Mouse (Mus musculus) ES-E14 (cell line): ENCODE measurements around the gene Kcna4. TPM values are rescaled to one million over a fixed set of nuclear protein-coding genes. Genes with fewer than 3 reads are reported as not detected.

ENCODE experiments used
- DNase-seq: peaks from one replicate; pipeline ENCODE4 v3.0.0-alpha.2; 2013; ENCODE audit warnings: low read depth, low spot score
- H3K27ac ChIP-seq: 2 replicates; pipeline ENCODE4 v1.5.1; 2012; ENCODE audit warnings: low read depth, mild to moderate bottlenecking, low read length, moderate library complexity, mixed read lengths; ENCODE audit not compliant: poor library complexity, insufficient read depth, severe bottlenecking
- H3K36me3 ChIP-seq: 2 replicates; pipeline ENCODE4 v1.6.1; 2012; ENCODE audit warnings: mild to moderate bottlenecking, low read length, moderate library complexity, mixed read lengths; ENCODE audit not compliant: control insufficient read depth, poor library complexity, insufficient read depth, severe bottlenecking
- H3K4me1 ChIP-seq, 2 experiments: fragments of 150-350 bp in 1 of 2; sonication (generic) in 1 of 2; 2 replicates each; pipeline ENCODE4 v1.6.1; 2012; ENCODE audit warnings: low read length in 2 of 2, mild to moderate bottlenecking in 1 of 2, mixed read lengths in 1 of 2; ENCODE audit not compliant: control insufficient read depth in 2 of 2, insufficient read depth in 2 of 2, poor library complexity in 1 of 2
- H3K4me3 ChIP-seq, 2 experiments: fragments of 150-350 bp in 1 of 2; sonication (generic) in 1 of 2; 2 replicates each; pipeline ENCODE4 v1.5.1; 2012; ENCODE audit warnings: low read length in 2 of 2, low read depth in 1 of 2, mild to moderate bottlenecking in 1 of 2, mixed read lengths in 1 of 2; ENCODE audit not compliant: insufficient read depth in 1 of 2, poor library complexity in 1 of 2, severe bottlenecking in 1 of 2
- H3K9ac ChIP-seq: 2 replicates; pipeline ENCODE4 v1.6.1; 2012; ENCODE audit warnings: low read depth, mild to moderate bottlenecking, low read length, mixed read lengths; ENCODE audit not compliant: poor library complexity, insufficient read depth, severe bottlenecking
- H3K9me3 ChIP-seq: fragments of 150-350 bp; sonication (generic); 2 replicates; pipeline ENCODE4 v1.6.1; 2012; ENCODE audit warnings: low read depth, mild to moderate bottlenecking, low read length; ENCODE audit not compliant: control insufficient read depth, insufficient read depth
- CHD2 ChIP-seq: IDR thresholded peaks from 2 replicates; pipeline ENCODE4 v1.6.1; 2014; ENCODE audit warnings: mild to moderate bottlenecking, low read depth, low read length, inconsistent platforms
- HCFC1 ChIP-seq: IDR thresholded peaks from 2 replicates; pipeline ENCODE4 v1.6.1; 2012; ENCODE audit warnings: low read length, inconsistent platforms, borderline replicate concordance; ENCODE audit not compliant: insufficient read depth
- MAFK ChIP-seq: IDR thresholded peaks from 2 replicates; pipeline ENCODE4 v1.6.1; 2014; ENCODE audit warnings: mild to moderate bottlenecking, low read depth, low read length, inconsistent platforms; ENCODE audit not compliant: insufficient read depth
- ZC3H11A ChIP-seq: IDR thresholded peaks from 2 replicates; pipeline ENCODE4 v1.6.1; 2012; ENCODE audit warnings: low read depth, mild to moderate bottlenecking, inconsistent platforms, low read length, borderline replicate concordance
- ZNF384 ChIP-seq: IDR thresholded peaks from 2 replicates; pipeline ENCODE4 v1.6.1; 2012; ENCODE audit warnings: low read depth, low read length, inconsistent platforms
- in situ Hi-C, 2 experiments: fragments of 600-800 bp; cut with MboI; formaldehyde crosslinking; loops; one replicate each; pipeline ENCODE4 v1.15.1; 2025; ENCODE audit warnings: low sequenced_read_pairs in 2 of 2, inconsistent platforms in 1 of 2; ENCODE audit not compliant: unreplicated experiment in 2 of 2
- total RNA-seq: library from RNA; depleted of rRNA; stranded (reverse); fragments of 300-350 nt; gene quantifications from 2 replicates; pipeline ENCODE4 v1.2.3, GENCODE M21; 2012

Gene Kcna4
- total RNA-seq, 1 experiment: 0.09 TPM

GRCm38 (mm10) chr2:107318636-107319035 is 28.2 kb downstream of the Kcna4 start:
- DNase-seq: no peak
- Histone ChIP-seq H3K27ac (no peak overlapping the region), H3K9ac (no peak overlapping the region), H3K36me3 (no peaks in the 10 kb centered on the region), H3K4me3 (no peak overlapping the region), H3K4me1 (no peaks in the 10 kb centered on the region), H3K9me3 (no peaks in the 10 kb centered on the region)
- TF ChIP-seq ZC3H11A (no peak), ZNF384 (no peak), CHD2 (no peak), MAFK (no peak)
- in situ Hi-C loops: no loop called here

- no peaks in the 10 kb centered on the region for H3K4me1 ChIP-seq
- in situ Hi-C loops: no loop called here
- no peak overlapping the region for H3K27ac ChIP-seq
- no peaks in the 10 kb centered on the region for H3K36me3 ChIP-seq
- no peaks in the 10 kb centered on the region for H3K9me3 ChIP-seq
- DNase-seq: no peak
- H3K4me3 ChIP-seq: no peak overlapping the region
- no peak overlapping the region for H3K9ac ChIP-seq
- TF ChIP-seq CHD2 (no peak), HCFC1 (no peak), MAFK (no peak), ZNF384 (no peak), ZC3H11A (no peak)
These were observed 31.3 kb downstream of the Kcna4 start for GRCm38 (mm10) chr2:107321596-107322226.

- in situ Hi-C loops: no loop called here
- Histone ChIP-seq H3K27ac (no peak overlapping the region), H3K36me3 (no peaks in the 10 kb centered on the region), H3K9ac (no peak overlapping the region), H3K9me3 (no peaks in the 10 kb centered on the region), H3K4me1 (no peaks in the 10 kb centered on the region), H3K4me3 (no peak overlapping the region)
- no peak for DNase-seq
- TF ChIP-seq HCFC1 (no peak), ZC3H11A (no peak), CHD2 (no peak), MAFK (no peak), ZNF384 (no peak)
These were observed 33.7 kb downstream of the Kcna4 start for GRCm38 (mm10) chr2:107324090-107324489.

- no peak for TF ChIP-seq ZNF384
- TF ChIP-seq CHD2: no peak
- no peak for TF ChIP-seq MAFK
- TF ChIP-seq HCFC1: no peak
- TF ChIP-seq ZC3H11A: no peak
- H3K9ac ChIP-seq: no peak overlapping the region
- no peak overlapping the region for H3K27ac ChIP-seq
- H3K36me3 ChIP-seq: no peaks in the 10 kb centered on the region
- no peak overlapping the region for H3K4me3 ChIP-seq
- no peak for DNase-seq
- H3K4me1 ChIP-seq: no peaks in the 10 kb centered on the region
- no peaks in the 10 kb centered on the region for H3K9me3 ChIP-seq
- in situ Hi-C loops: no loop called here
These were observed 36.8 kb downstream of the Kcna4 start for GRCm38 (mm10) chr2:107327276-107327675.

- DNase-seq: no peak
- no peaks in the 10 kb centered on the region for H3K4me1 ChIP-seq
- TF ChIP-seq ZC3H11A: no peak
- TF ChIP-seq ZNF384: no peak
- no peak for TF ChIP-seq HCFC1
- TF ChIP-seq MAFK: no peak
- no peak for TF ChIP-seq CHD2
- in situ Hi-C loops: no loop called here
- H3K9ac ChIP-seq: no peak overlapping the region
- H3K27ac ChIP-seq: no peak overlapping the region
- no peaks in the 10 kb centered on the region for H3K36me3 ChIP-seq
- H3K4me3 ChIP-seq: no peak overlapping the region
- no peaks in the 10 kb centered on the region for H3K9me3 ChIP-seq
These were observed 50.9 kb downstream of the Kcna4 start for GRCm38 (mm10) chr2:107341291-107341690.
